21 mouse cellular contexts compared by ENCODE assay signal in the genomic region with DNA sequence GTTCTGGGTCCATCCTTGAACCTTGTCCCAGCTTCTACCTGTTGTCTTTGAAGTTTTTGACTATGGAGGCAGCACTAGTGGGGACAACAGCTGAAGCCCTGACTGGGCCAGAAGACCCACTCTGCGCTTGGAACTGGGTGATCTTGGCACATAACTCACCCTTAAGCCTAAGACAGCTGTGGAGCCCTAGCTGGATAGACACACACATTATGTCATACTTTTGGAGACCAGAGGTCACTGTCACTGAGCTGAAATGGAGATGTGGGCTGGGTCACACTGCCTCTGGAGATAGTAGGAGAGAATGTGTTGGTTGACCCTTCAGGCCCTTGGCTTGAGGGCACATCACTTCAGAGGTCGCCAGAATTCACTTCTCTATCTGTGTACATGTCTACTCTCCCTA.
"Had no signal": no experiment of that assay in that cellular context is flagged by ENCODE, and none has a peak within 500 bp of the region (broad histone marks: within the 10 kb centered on the region; RNA-seq: fewer than 3 reads in every experiment).

No protein-coding gene starts in this region.

- H3K4me3 ChIP-seq: limb, embryonic 12.5 days; limb, embryonic 15.5 days; neural tube, embryonic 12.5 days; neural tube, embryonic 15.5 days had no signal

- H3K36me3 ChIP-seq: limb, embryonic 12.5 days; limb, embryonic 15.5 days; neural tube, embryonic 12.5 days; neural tube, embryonic 15.5 days had no signal

- H3K9ac ChIP-seq: limb, embryonic 12.5 days; limb, embryonic 15.5 days; liver, embryonic 14.5 days; liver, postnatal 0 days; lung, embryonic 14.5 days; neural tube, embryonic 12.5 days; neural tube, embryonic 15.5 days had no signal

- ATAC-seq: liver, postnatal 0 days; lung, postnatal 0 days had no signal

- H3K27me3 ChIP-seq: limb, embryonic 12.5 days; limb, embryonic 15.5 days; neural tube, embryonic 12.5 days; neural tube, embryonic 15.5 days had no signal

- H3K9me3 ChIP-seq: limb, embryonic 12.5 days; limb, embryonic 15.5 days; neural tube, embryonic 12.5 days; neural tube, embryonic 15.5 days had no signal

- H3K4me2 ChIP-seq: limb, embryonic 12.5 days; limb, embryonic 15.5 days; liver, embryonic 11.5 days; lung, embryonic 14.5 days; midbrain, embryonic 11.5 days; neural tube, embryonic 12.5 days; neural tube, embryonic 15.5 days had no signal

- H3K27ac ChIP-seq: limb, embryonic 12.5 days; limb, embryonic 15.5 days; liver, embryonic 14.5 days; neural tube, embryonic 12.5 days; neural tube, embryonic 15.5 days; stomach, postnatal 0 days had no signal

- DNase-seq: kidney, adult 9 months; kidney, postnatal 14 days; kidney, postnatal 4 days; left cerebral cortex, postnatal 4 days; liver, postnatal 0 days; lung, embryonic 14.5 days; lung, postnatal 4 days; midbrain, embryonic 14.5 days; right cerebral cortex, adult 18-20 months; right cerebral cortex, postnatal 14 days; right cerebral cortex, postnatal 4 days; thymus, postnatal 25 days had no signal
